Mouse (Mus musculus) intestine, embryonic 14.5 days (tissue): ENCODE measurements around the gene Prkci. TPM values are rescaled to one million over a fixed set of nuclear protein-coding genes. Genes with fewer than 3 reads are reported as not detected.

Experiments used
- ATAC-seq: fragments of 200-750 bp; cut with Nextera tagmentation; replicated peaks from 2 replicates; pipeline ENCODE4 v1.8.0; 2017; ENCODE audit warnings: low read depth, moderate number of reproducible peaks, moderate TSS enrichment, moderate library complexity; ENCODE audit not compliant: low FRiP score, low TSS enrichment
- DNase-seq: peaks from one replicate; pipeline ENCODE4 v3.0.0-alpha.2; 2018; ENCODE audit warnings: low spot score
- H3K27ac ChIP-seq: fragments of 300-500 bp; sonication (generic); 2 replicates; pipeline ENCODE4 v1.5.1; 2014; ENCODE audit warnings: low read depth, mild to moderate bottlenecking, control low read depth
- H3K27me3 ChIP-seq: fragments of 300-500 bp; sonication (generic); replicated peaks from 2 replicates; pipeline ENCODE4 v1.6.1; 2014; ENCODE audit warnings: low read length, control low read depth; ENCODE audit not compliant: control insufficient read depth, insufficient read depth
- H3K36me3 ChIP-seq: fragments of 300-500 bp; sonication (generic); 2 replicates; pipeline ENCODE4 v1.6.1; 2014; ENCODE audit warnings: low read length, control low read depth; ENCODE audit not compliant: control insufficient read depth, insufficient read depth
- H3K4me1 ChIP-seq: fragments of 300-500 bp; sonication (generic); replicated peaks from 2 replicates; pipeline ENCODE4 v1.6.1; 2014; ENCODE audit warnings: low read length, control low read depth, mixed read lengths; ENCODE audit not compliant: control insufficient read depth, insufficient read depth
- H3K4me2 ChIP-seq: fragments of 300-500 bp; sonication (generic); 2 replicates; pipeline ENCODE4 v1.6.1; 2014; ENCODE audit warnings: low read length
- H3K4me3 ChIP-seq: fragments of 300-500 bp; sonication (generic); 2 replicates; pipeline ENCODE4 v1.5.1; 2014; ENCODE audit warnings: low read depth, low read length, control low read depth, mixed read lengths
- H3K9ac ChIP-seq: fragments of 300-500 bp; sonication (generic); 2 replicates; pipeline ENCODE4 v1.6.1; 2014; ENCODE audit warnings: mild to moderate bottlenecking, low read length
- H3K9me3 ChIP-seq: fragments of 300-500 bp; sonication (generic); 2 replicates; pipeline ENCODE4 v1.6.1; 2016; ENCODE audit warnings: low read length, control low read depth; ENCODE audit not compliant: control insufficient read depth
- WGBS: fragments of 180-500 bp; shearing (Covaris S2); extraction: QIAGEN DNeasy Blood & Tissue Kit; methylation state at CpG from one replicate; pipeline ENCODE4 v1.1.7; 2014; 5-methylcytosine and 5-hydroxymethylcytosine counted together
- polyA plus RNA-seq: library from polyadenylated mRNA; unstranded; fragments of >200 nt; fragmentation: Nextera tagmentation; extraction: Ambion mirVana; gene quantifications from 2 replicates; pipeline ENCODE4 v1.2.1, GENCODE M21; 2014

The Prkci gene
- polyA plus RNA-seq, 1 experiment from 2014 or later = 48.0 TPM

DNA sequence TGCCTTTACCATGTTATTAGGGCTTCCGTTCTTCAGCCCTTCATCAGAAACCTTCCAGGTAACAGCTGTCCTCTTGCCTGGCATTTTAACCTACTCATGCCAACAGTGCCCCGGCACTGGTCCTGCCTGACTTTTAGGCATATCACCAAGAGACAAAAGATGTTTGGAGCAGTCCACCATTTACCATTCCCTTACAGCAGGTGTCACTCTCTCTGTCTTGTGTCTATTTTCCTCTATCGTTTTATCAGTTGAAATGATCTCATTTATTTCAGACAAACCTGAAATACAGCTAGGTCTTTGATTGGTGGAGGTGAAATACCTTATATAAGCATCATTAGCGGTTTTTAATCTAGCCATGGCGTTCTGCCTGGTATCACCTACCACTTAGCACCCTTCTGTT lies 53.5 kb downstream of the Prkci start:
- WGBS = 88% methylated on average over 5 of the region's 5 CpGs
- no peak for ATAC-seq
- no peak overlapping the region for H3K4me2 ChIP-seq

DNA sequence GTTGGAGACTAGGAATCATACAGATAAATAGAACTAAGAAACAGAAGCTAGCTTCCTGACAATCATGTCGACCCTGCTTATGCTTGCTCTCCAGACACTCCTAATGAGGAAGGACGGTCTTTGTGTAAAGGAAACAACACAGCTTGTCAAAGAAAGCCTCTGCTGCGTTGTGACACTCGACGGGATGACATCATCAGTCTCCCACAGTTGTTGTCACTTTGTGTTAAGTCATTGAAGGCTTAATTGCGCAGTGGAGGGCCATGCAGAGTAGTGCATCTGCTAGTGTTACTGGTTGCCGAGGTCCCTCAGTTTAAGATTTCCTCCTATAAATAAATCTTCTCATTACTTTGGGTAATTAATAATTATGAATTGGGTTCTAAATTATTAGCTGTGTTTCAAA lies 54.8 kb downstream of the Prkci start:
- Histone ChIP-seq H3K4me3 (no peak overlapping the region), H3K9ac (no peak overlapping the region), H3K4me2 (no peak overlapping the region), H3K36me3 (peaks cover 54% of the 10 kb centered on the region), H3K4me1 (no peaks in the 10 kb centered on the region), H3K27ac (no peak overlapping the region), H3K9me3 (no peaks in the 10 kb centered on the region), H3K27me3 (no peaks in the 10 kb centered on the region)
- WGBS = 70% methylated on average over 7 of the region's 7 CpGs
- ATAC-seq (no peak), DNase-seq (no peak)

More for the DNA sequence above, 53.5 kb downstream of the Prkci start:
- no peaks in the 10 kb centered on the region for H3K9me3 ChIP-seq
- H3K9ac ChIP-seq = no peak overlapping the region
- no peaks in the 10 kb centered on the region for H3K27me3 ChIP-seq
- no peak overlapping the region for H3K27ac ChIP-seq
- no peak for DNase-seq
- H3K4me1 ChIP-seq = no peaks in the 10 kb centered on the region
- H3K36me3 ChIP-seq = peaks cover 66% of the 10 kb centered on the region
- H3K4me3 ChIP-seq = no peak overlapping the region

DNA sequence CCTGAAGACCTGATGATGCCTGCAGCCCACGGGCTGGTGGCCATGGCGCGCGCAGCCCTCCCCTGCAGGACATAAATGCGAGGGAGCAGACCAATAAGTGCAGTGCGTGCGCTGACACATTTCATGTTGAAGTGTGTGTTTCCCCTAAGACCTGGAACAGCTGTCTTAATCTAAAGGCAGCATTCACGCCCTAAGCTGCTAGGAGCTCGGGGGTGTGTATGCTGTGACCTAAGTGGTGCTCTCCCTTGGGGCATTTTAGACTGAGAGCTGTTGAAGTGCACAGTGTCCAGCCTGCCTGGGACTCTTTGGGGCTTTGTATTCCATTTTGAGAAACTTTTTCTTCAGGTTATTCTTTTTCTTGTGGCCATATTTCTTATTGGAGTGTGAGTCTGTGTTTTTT lies 56.2 kb downstream of the Prkci start:
- no peaks in the 10 kb centered on the region for H3K9me3 ChIP-seq
- H3K9ac ChIP-seq = no peak overlapping the region
- no peaks in the 10 kb centered on the region for H3K27me3 ChIP-seq
- H3K4me3 ChIP-seq = no peak overlapping the region
- peaks cover 48% of the 10 kb centered on the region for H3K36me3 ChIP-seq
- no peaks in the 10 kb centered on the region for H3K4me1 ChIP-seq
- no peak overlapping the region for H3K27ac ChIP-seq
- no peak for ATAC-seq
- H3K4me2 ChIP-seq = no peak overlapping the region
- 89% methylated on average over 9 of the region's 9 CpGs for WGBS
- no peak for DNase-seq

DNA sequence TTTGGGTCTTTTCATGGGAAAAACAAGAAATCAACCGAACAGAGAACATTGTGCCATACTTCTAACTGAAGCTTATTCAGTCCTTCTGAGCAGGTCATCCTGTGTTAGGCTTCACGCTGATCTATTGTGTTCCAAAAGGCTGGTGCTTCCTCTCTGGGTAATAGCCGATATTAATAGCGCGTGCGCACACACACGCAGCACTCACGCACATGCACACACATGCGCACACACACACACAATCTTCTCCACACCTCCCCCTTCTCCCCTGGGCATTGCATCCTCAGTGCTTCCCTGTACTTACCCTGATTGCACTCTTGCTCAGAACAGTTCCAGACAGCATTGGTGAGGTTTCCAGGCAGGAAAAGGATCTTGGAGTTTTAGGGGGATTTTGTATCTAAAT lies 57.6 kb downstream of the Prkci start:
- ATAC-seq (no peak), DNase-seq (no peak)
- Histone ChIP-seq H3K4me2 (no peak overlapping the region), H3K4me3 (no peak overlapping the region), H3K4me1 (no peaks in the 10 kb centered on the region), H3K27ac (no peak overlapping the region), H3K27me3 (no peaks in the 10 kb centered on the region), H3K9me3 (no peaks in the 10 kb centered on the region), H3K36me3 (peaks cover 33% of the 10 kb centered on the region), H3K9ac (no peak overlapping the region)
- 87% methylated on average over 9 of the region's 9 CpGs for WGBS

DNA sequence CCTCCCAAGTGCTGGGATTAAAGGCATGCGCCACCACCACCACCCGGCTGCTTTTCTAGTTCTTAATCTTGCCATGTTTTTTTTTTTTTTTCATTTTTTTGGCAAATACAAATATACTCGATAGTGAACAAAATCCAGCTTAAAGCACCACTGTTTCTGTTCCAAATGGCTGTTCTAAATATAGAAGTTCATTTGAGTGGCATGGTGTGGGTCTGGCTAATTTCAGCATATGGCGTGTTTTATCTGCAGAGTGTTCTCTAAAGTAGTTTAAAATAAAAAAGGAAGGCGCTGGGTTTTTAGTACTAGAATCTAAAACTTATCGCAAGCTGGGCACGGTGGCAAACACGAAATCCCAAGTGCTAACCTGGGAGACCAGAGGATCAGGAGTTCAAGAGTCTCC lies 59.3 kb downstream of the Prkci start:
- no peak for ATAC-seq
- no peaks in the 10 kb centered on the region for H3K27me3 ChIP-seq
- no peaks in the 10 kb centered on the region for H3K9me3 ChIP-seq
- no peak overlapping the region for H3K9ac ChIP-seq
- no peak overlapping the region for H3K4me2 ChIP-seq
- 75% methylated on average over 8 of the region's 8 CpGs for WGBS
- no peaks in the 10 kb centered on the region for H3K4me1 ChIP-seq
- peaks cover 19% of the 10 kb centered on the region for H3K36me3 ChIP-seq
- no peak for DNase-seq
- no peak overlapping the region for H3K4me3 ChIP-seq
- H3K27ac ChIP-seq = no peak overlapping the region; the same call in 1 of the 2 replicates

DNA sequence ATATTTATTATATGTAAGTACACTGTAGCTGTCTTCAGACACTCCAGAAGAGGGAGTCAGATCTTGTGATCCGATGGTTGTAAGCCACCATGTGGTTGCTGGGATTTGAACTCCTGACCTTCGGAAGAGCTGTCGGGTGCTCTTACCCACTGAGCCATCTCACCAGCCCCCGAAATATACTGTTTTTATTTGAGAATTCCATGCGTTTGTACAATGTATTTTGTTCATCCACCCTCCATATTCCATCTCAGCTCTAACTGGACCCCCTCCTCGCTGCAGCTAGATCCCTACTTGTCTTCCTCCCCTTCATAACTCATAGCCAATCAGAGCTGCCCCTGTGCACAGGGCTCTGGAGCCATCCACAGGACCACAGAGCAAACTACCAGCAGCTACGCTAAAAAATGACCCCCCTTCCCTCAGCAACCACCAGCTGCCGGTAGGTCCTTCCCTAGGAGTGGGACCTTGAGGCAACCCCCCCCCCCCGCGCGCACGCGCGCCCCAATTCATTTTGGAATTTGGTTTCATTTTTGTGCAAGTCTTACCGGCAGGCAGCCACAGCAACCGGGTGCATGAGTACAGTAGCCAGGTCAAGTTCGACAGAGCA lies 60.6 kb downstream of the Prkci start:
- no peaks in the 10 kb centered on the region for H3K27me3 ChIP-seq
- ATAC-seq = peak; percentile 70
- 19% methylated on average over 17 of the region's 17 CpGs for WGBS

DNA sequence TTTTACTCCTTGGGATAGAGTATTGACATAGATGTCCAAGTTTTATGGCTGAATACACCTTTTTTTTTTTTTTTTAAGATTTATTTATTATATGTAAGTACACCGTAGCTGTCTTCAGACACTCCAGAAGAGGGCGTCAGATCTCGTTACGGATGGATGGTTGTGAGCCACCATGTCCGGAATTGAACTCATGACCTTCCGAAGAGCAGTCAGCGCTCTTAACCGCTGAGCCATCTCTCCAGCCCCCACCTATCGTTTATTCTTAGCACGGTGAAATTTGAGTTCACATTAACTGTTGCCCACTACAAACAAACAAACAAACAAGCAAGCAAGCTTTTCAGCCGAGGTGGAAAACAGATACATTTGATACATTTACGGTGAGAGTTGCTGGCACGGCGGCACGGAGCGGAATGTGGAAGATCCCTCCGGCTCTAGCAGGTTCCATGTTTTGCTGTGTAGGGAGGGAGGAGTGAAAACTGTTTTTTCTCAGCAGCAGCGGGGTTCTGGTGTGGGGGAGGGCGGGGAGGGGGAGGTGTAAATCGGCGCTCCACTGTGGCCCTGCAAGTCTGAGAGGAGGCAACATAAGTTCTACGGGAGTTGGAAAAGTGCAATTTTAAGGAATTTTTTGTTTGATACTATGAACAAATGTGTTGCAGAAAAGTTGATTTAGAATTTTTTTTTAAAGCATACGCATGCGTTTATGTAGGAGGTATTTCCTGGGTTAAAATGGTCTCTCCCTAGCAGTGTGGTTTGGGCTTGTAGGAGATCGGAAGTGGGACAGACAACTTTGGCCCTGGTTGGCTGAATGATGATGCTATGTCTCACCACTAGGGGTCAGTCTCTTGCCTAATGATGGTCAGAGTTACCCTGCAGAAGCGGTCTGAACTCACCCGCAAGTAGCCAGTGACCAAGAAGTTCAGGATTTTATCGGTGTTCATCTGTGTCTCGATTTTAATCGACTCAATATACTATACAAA lies 61.4 kb downstream of the Prkci start:
- DNase-seq (peak; percentile 88), ATAC-seq (peak; percentile 83)
- WGBS = 1% methylated on average over 30 of the region's 30 CpGs
- H3K27ac ChIP-seq = peak overlapping the region; percentile 85
- H3K9ac ChIP-seq = peak overlapping the region; percentile 49
- H3K4me1 ChIP-seq = peaks cover 3% of the 10 kb centered on the region; the same call in 1 of the 2 replicates
- peak overlapping the region; percentile 54 for H3K4me2 ChIP-seq
- H3K36me3 ChIP-seq = no peaks in the 10 kb centered on the region
- peak overlapping the region; percentile 54 for H3K4me3 ChIP-seq
- H3K9me3 ChIP-seq = no peaks in the 10 kb centered on the region
- no peaks in the 10 kb centered on the region for H3K27me3 ChIP-seq

More for the DNA sequence above, 60.6 kb downstream of the Prkci start:
- peak; percentile 76 for DNase-seq
- peaks cover 2% of the 10 kb centered on the region; the same call in 1 of the 2 replicates for H3K4me1 ChIP-seq
- H3K9me3 ChIP-seq = no peaks in the 10 kb centered on the region
- peak overlapping the region; percentile 85 for H3K27ac ChIP-seq
- H3K4me3 ChIP-seq = peak overlapping the region; percentile 54
- H3K9ac ChIP-seq = peak overlapping the region; percentile 49
- H3K4me2 ChIP-seq = peak overlapping the region; percentile 54
- peaks cover 7% of the 10 kb centered on the region for H3K36me3 ChIP-seq

DNA sequence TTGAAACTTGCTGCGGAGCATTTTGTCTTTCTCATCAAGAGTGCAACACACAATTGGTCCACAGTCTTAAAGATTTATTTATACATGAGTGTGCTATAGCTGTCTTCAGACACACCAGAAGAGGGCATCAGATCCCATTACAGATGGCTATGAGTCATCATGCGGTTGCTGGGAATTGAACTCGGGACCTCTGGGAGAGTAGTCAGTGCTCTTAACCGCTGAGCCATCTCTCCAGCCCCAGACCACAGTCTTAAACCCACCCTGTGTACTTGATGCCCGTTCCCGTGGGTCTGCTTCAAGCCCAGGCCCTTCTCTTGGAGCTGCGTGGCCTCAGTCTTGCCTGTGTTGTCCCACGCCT lies 65.2 kb downstream of the Prkci start:
- 83% methylated on average over 8 of the region's 8 CpGs for WGBS
- Histone ChIP-seq H3K36me3 (no peaks in the 10 kb centered on the region), H3K9ac (no peak overlapping the region), H3K4me3 (no peak overlapping the region), H3K27ac (peak overlapping the region; percentile 43; the same call in 1 of the 2 replicates), H3K9me3 (no peaks in the 10 kb centered on the region), H3K4me1 (peaks cover 3% of the 10 kb centered on the region; the same call in 1 of the 2 replicates), H3K27me3 (no peaks in the 10 kb centered on the region), H3K4me2 (no peak overlapping the region)
- ATAC-seq = no peak
- DNase-seq = no peak
